Mouse (Mus musculus): ENCODE measurements around the gene Plrg1.

DNA sequence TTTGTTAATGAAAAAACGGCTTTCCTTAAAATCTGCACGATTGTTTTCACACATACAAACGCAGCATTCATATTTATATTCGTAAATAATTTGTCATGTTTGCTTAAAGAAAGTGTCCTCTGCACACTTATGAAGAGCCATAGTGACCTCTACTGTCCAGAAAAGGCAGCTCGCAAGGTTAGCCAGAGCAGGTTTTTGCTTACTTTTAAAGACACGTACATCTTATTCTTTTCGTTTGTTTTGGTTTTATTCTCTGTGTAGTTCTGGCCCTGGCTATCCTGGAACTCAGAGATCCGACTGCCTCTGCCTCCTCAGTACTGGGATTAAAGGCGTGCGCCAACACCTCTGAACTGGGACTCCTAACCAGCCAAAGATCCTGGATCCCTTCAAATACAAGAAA is 1.6 kb upstream of the Plrg1 start:
- TF ChIP-seq FLI1 (IDR thresholded peaks at IDR 0.05; ENCODE audit: low read length), result no peak
- no peak for TF ChIP-seq GATA1 (IDR thresholded peaks at IDR 0.05; ENCODE audit: borderline replicate concordance, low read length)
